21 mouse cellular contexts compared by ENCODE assay signal in the genomic region with DNA sequence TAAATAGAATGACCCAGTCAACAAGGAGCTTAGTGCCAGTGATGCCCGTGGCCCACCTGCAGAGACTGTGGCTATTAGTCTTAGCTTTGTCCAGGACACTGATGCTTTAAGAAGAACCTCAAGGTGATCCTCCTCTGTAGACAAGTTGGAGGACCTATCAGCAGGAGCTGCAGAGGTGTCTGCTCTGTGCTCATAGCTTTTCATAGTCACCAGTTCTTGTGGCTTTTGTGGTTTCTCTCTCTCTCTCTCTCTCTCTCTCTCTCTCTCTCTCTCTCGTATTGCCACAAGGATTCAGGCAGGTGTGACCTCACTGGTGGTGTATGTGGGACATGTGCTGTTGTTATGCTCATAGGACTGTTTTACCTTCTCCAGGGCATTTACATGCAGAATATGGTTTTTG. TPM values are rescaled to one million over a fixed set of nuclear protein-coding genes. Genes with fewer than 3 reads are reported as not detected.
DNase-seq lines count a peak whose midpoint lies in the region; ATAC-seq and TF ChIP-seq lines count a peak whose summit lies in the region.
"Had no signal": no experiment of that assay in that cellular context is flagged by ENCODE, and none has a peak within 500 bp of the region (broad histone marks: within the 10 kb centered on the region; RNA-seq: fewer than 3 reads in every experiment).

No protein-coding gene starts in this region.

- H3K9ac ChIP-seq in hindbrain, embryonic 16.5 days (ENCODE audit: low read depth, low read length) = no peak overlapping the region
- H3K9ac ChIP-seq: hindbrain, embryonic 12.5 days; liver, embryonic 15.5 days; midbrain, embryonic 13.5 days had no signal

- no peak overlapping the region for H3K4me3 ChIP-seq in bone marrow macrophage, adult 2 months (ENCODE audit: insufficient read depth, low read length)
- no peak overlapping the region for H3K4me3 ChIP-seq in gastrocnemius, adult 2 months
- H3K4me3 ChIP-seq in hindbrain, embryonic 16.5 days (ENCODE audit: low read length) = no peak overlapping the region
- no peak overlapping the region for H3K4me3 ChIP-seq in midbrain, embryonic 10.5 days
- H3K4me3 ChIP-seq: forebrain, embryonic 10.5 days; hindbrain, embryonic 12.5 days; liver, embryonic 15.5 days; midbrain, embryonic 13.5 days had no signal

- H3K4me1 ChIP-seq in bone marrow macrophage, adult 2 months (ENCODE audit: control insufficient read depth, insufficient read depth, low read length) = peaks cover 37% of the 10 kb centered on the region
- no peaks in the 10 kb centered on the region for H3K4me1 ChIP-seq in hindbrain, embryonic 16.5 days (ENCODE audit: control insufficient read depth, insufficient read depth, low read depth, low read length)
- H3K4me1 ChIP-seq in midbrain, embryonic 10.5 days = no peaks in the 10 kb centered on the region
- H3K4me1 ChIP-seq: forebrain, embryonic 10.5 days; hindbrain, embryonic 12.5 days; liver, embryonic 15.5 days; midbrain, embryonic 13.5 days had no signal

- intact Hi-C loops in gastrocnemius, adult 2 months (cut with DNase I) = no loop called here

- TF ChIP-seq POLR2A in bone marrow macrophage, adult 2 months (IDR thresholded peaks at IDR 0.05; ENCODE audit: borderline replicate concordance, low read depth, low read length) = no peak

- no peaks in the 10 kb centered on the region for H3K27me3 ChIP-seq in hindbrain, embryonic 16.5 days (replicated peaks; ENCODE audit: control insufficient read depth, insufficient read depth, low read length)
- H3K27me3 ChIP-seq in midbrain, embryonic 10.5 days (ENCODE audit: low read depth, poor library complexity, severe bottlenecking) = no peaks in the 10 kb centered on the region
- H3K27me3 ChIP-seq: hindbrain, embryonic 12.5 days; liver, embryonic 15.5 days; midbrain, embryonic 13.5 days; Patski had no signal

- peak overlapping the region; percentile 73 for H3K27ac ChIP-seq in bone marrow macrophage, adult 2 months (ENCODE audit: insufficient read depth, low read depth, low read length)
- no peak overlapping the region for H3K27ac ChIP-seq in gastrocnemius, adult 2 months
- H3K27ac ChIP-seq in hindbrain, embryonic 16.5 days (ENCODE audit: low read depth, low read length) = no peak overlapping the region
- no peak overlapping the region for H3K27ac ChIP-seq in midbrain, embryonic 10.5 days (replicated peaks)
- H3K27ac ChIP-seq: forebrain, embryonic 10.5 days; hindbrain, embryonic 12.5 days; kidney, postnatal 0 days; liver, embryonic 15.5 days; midbrain, embryonic 13.5 days had no signal

- no peaks in the 10 kb centered on the region for H3K36me3 ChIP-seq in hindbrain, embryonic 16.5 days (ENCODE audit: control insufficient read depth, insufficient read depth, low read length)
- 0 out of 2 replicates have a peak, but pooled peaks cover 9% of the 10 kb centered on the region for H3K36me3 ChIP-seq in midbrain, embryonic 10.5 days
- H3K36me3 ChIP-seq: forebrain, embryonic 10.5 days; hindbrain, embryonic 12.5 days; liver, embryonic 15.5 days; midbrain, embryonic 13.5 days had no signal

- peak; percentile 68 for DNase-seq in thymus, postnatal 0 days (ENCODE audit: low spot score)
- DNase-seq in thymus, postnatal 25 days = no peak
- DNase-seq in gastrocnemius, adult 2 months = no peak
- no peak for DNase-seq in spleen, postnatal 36 days (ENCODE audit: low spot score in 2 of 2)
- DNase-seq in midbrain, embryonic 10.5 days (ENCODE audit: low spot score) = no peak
- DNase-seq: adrenal gland, postnatal 36 days; cerebellum, adult 11 months; cerebellum, adult 9-11 months; kidney, adult 18-20 months; layer of hippocampus, adult 9-11 months; lung, postnatal 4 days had no signal

- peak; percentile 68 for ATAC-seq in megakaryocyte progenitor cell, adult 5-6 weeks (replicated peaks; ENCODE audit: poor library complexity)
- no peak for ATAC-seq in hindbrain, embryonic 16.5 days
- ATAC-seq: inflammation-experienced regulatory T-cells, adult 6 months; midbrain, embryonic 13.5 days; Patski had no signal

- H3K9me3 ChIP-seq in hindbrain, embryonic 16.5 days (ENCODE audit: control insufficient read depth, low read length) = no peaks in the 10 kb centered on the region
- H3K9me3 ChIP-seq in midbrain, embryonic 10.5 days (replicated peaks) = no peaks in the 10 kb centered on the region
- H3K9me3 ChIP-seq: forebrain, embryonic 10.5 days; hindbrain, embryonic 12.5 days; liver, embryonic 15.5 days; midbrain, embryonic 13.5 days had no signal

- TF ChIP-seq CTCF in bone marrow macrophage, adult 2 months (IDR thresholded peaks at IDR 0.05; ENCODE audit: low read depth, low read length) = no peak
- TF ChIP-seq CTCF in gastrocnemius, adult 2 months (IDR thresholded peaks at IDR 0.05) = no peak

- no peak overlapping the region for H3K4me2 ChIP-seq in hindbrain, embryonic 16.5 days (ENCODE audit: low read length)
- H3K4me2 ChIP-seq: hindbrain, embryonic 12.5 days; liver, embryonic 15.5 days; midbrain, embryonic 13.5 days had no signal

- 92% methylated on average over 2 of the region's 2 CpGs for WGBS in hindbrain, embryonic 16.5 days
- 77% methylated on average over 2 of the region's 2 CpGs for WGBS in midbrain, embryonic 10.5 days

RNA-seq across cellular contexts. Expression of a gene that starts 8.7 kb away (rescaled TPM):
- 8.0 and 9.3 TPM in 2 replicates for polyA plus RNA-seq in thymus, postnatal 0 days (2015; fragmentation: Nextera tagmentation; extraction: Ambion mirVana)
- 6.1 and 11.3 TPM in 2 replicates for polyA plus RNA-seq in bone marrow macrophage, adult 2 months (2012; ENCODE audit: insufficient read depth, insufficient read length, missing spikeins)
- total RNA-seq in megakaryocyte progenitor cell, adult 5-6 weeks (2015) = 3.5 and 4.5 TPM in 2 replicates
- 6.5 and 6.6 TPM in 2 replicates for total RNA-seq in megakaryocyte progenitor cell, adult 5-6 weeks (2017)
- total RNA-seq in gastrocnemius, adult 2 months (2021) = 10 to 100 TPM; 16.5 to 17.7 TPM
- polyA plus RNA-seq in hindbrain, embryonic 16.5 days (2015; fragmentation: Nextera tagmentation; extraction: Ambion mirVana) = 9.4 and 11.9 TPM in 2 replicates
- polyA plus RNA-seq in midbrain, embryonic 10.5 days (2016; fragmentation: Nextera tagmentation; extraction: Ambion mirVana) = 9.8 and 10.0 TPM in 2 replicates
